Mouse (Mus musculus) heart, postnatal 4 days (tissue): ENCODE measurements around the gene Mat1a. TPM values are rescaled to one million over a fixed set of nuclear protein-coding genes. Genes with fewer than 3 reads are reported as not detected.

Source experiments
- DNase-seq: peaks from one replicate; pipeline ENCODE4 v3.0.0; 2021
- total RNA-seq, 2 experiments: library from RNA; stranded (reverse); gene quantifications; 2 replicates each; pipeline ENCODE4 v1.2.3; 2021

The Mat1a gene
- total RNA-seq, 2 experiments from 2014 or later, result 0.19 TPM; not detected in 1

GRCm38 (mm10) chr14:41146035-41146434 lies 41.2 kb downstream of the Mat1a start:
- DNase-seq, result no peak

- no peak for DNase-seq
Observed at GRCm38 (mm10) chr14:41146922-41147321, 42.1 kb downstream of the Mat1a start.

GRCm38 (mm10) chr14:41147356-41147755 lies 42.5 kb downstream of the Mat1a start:
- DNase-seq, result no peak

GRCm38 (mm10) chr14:41151220-41151898 lies 46.5 kb downstream of the Mat1a start, which contains the start of gene Mbl1:
Gene Mbl1, plus strand, starts transcription at chr14:41151458.
- no peak for DNase-seq

- DNase-seq, result no peak
Observed at GRCm38 (mm10) chr14:41160076-41160475, 55.2 kb downstream of the Mat1a start.

GRCm38 (mm10) chr14:41160743-41161142 lies 55.9 kb downstream of the Mat1a start:
- no peak for DNase-seq

GRCm38 (mm10) chr14:41162663-41163062 lies 57.8 kb downstream of the Mat1a start:
- peak; percentile 62 for DNase-seq

GRCm38 (mm10) chr14:41167278-41167677 lies 62.4 kb downstream of the Mat1a start:
- DNase-seq, result no peak

- no peak for DNase-seq
Observed at GRCm38 (mm10) chr14:41168567-41168966, 63.7 kb downstream of the Mat1a start.

GRCm38 (mm10) chr14:41170514-41170913 lies 65.7 kb downstream of the Mat1a start:
- DNase-seq, result no peak

Other genes starting within 250 kb of the Mat1a start
- 1 to 10 TPM; 1.5 to 1.6 TPM for gene Sh2d4b, start 211.8 kb upstream of the Mat1a start, total RNA-seq
- gene Tspan14, start 138.2 kb upstream of the Mat1a start, total RNA-seq, result 10 to 100 TPM; 25.9 to 28.6 TPM
- gene Fam213a, start 91.2 kb upstream of the Mat1a start, total RNA-seq, result 10 to 100 TPM; 15.3 to 17.3 TPM
- gene Dydc2, start 35.8 kb upstream of the Mat1a start, total RNA-seq, result not detected
- gene Dydc1, start 32.1 kb upstream of the Mat1a start, total RNA-seq, result not detected
- gene Sftpa1, start 26.7 kb downstream of the Mat1a start, total RNA-seq, result not detected
- gene Mbl1, start 46.4 kb downstream of the Mat1a start, total RNA-seq, result not detected
- not detected for gene Sftpd, start 80.1 kb downstream of the Mat1a start, total RNA-seq
- not detected for gene Gm2832, start 173.8 kb downstream of the Mat1a start, total RNA-seq
- not detected for gene Gm5798, start 243.6 kb downstream of the Mat1a start, total RNA-seq